Mouse (Mus musculus): ENCODE measurements around the gene 1700016H13Rik.

Gene 1700016H13Rik

DNA sequence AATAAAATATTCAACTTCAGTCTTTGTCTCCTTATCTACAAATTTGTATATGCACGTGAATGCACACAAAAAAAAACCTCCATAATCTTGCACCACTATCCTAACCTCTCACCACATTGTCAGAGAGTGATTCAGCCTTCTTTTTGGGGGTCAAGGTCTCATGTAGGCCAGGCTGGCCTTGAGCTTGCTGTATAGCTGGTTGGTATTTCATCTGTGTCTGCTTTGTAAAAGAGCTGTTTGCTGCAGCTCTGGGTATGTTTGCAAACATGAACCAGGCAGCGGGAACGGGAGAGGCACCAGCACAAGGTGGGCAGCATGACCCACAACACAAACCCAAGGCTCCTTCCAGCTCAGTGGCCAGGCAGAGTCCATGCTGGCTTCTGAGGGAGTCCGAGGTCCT lies 17.8 kb upstream of the 1700016H13Rik start:
- no peak for DNase-seq (ENCODE audit: inconsistent ontology term)

DNA sequence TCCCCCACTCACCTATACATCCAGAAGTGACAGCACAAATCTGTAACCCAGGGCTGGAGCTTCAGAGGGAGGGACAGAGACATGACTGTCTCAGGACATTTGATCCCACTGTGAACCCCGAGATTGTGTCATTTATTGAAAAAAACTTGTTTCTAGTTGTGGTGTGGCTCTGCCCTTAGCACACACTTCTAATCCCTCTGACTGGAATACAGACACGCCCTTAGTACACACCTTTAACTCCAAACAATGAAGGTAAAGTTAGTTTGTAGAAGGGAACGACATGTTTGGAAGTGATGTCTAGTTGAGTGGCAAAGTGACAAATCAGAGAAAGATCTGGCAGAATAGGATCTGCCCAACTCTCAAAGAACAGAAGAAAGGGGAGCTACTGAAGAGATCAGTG lies 16.0 kb upstream of the 1700016H13Rik start:
- no peak for DNase-seq (ENCODE audit: inconsistent ontology term)

DNA sequence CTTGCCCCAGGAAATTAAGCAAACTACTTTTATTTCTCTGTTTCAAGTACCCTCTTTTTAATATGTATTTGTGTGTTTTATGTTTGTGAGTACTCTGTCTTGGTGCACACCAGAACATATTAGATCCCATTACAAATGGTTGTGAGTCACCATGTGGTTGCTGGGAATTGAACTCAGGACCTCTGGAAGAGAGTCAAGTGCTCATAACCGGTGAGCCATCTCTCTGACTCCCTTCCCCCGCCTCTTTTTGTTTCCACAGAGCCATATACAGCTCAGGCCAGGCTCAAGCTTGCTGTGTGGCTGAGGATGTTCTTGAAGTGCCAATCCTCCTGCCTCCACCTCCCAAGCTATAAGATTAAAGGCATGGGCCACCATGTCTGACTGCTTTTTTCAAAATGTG lies 10.1 kb upstream of the 1700016H13Rik start:
- DNase-seq (ENCODE audit: inconsistent ontology term): no peak

- no peak for DNase-seq (ENCODE audit: inconsistent ontology term)
Observed at GRCm38 (mm10) chr5:103664932-103665331, 9.1 kb upstream of the 1700016H13Rik start.

DNA sequence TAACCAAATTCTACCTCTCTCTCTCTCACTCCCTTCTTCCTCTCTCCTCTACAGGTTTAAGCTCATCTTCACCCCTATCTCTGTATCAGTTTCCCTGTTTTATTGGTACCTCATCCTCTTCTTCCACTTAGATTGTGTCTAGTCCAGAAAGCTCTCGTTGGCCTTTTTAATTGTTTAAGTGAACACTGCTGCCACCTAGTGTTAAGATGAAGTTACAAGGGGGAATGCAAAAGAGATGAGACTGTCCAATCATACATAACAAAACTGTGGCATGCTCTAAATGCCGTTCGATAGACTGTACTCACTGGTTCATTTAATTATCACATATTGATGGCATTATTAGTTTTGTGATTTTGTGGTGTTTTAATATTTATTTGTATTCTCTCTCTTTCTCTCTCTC lies 3.8 kb upstream of the 1700016H13Rik start:
- peak; percentile 72 for DNase-seq (ENCODE audit: inconsistent ontology term)

GRCm38 (mm10) chr5:103658921-103659320 lies 3.1 kb upstream of the 1700016H13Rik start:
- no peak for DNase-seq (ENCODE audit: inconsistent ontology term)

- DNase-seq (ENCODE audit: inconsistent ontology term): peak; percentile 60
Observed at GRCm38 (mm10) chr5:103654780-103655179, 1.0 kb downstream of the 1700016H13Rik start.

DNA sequence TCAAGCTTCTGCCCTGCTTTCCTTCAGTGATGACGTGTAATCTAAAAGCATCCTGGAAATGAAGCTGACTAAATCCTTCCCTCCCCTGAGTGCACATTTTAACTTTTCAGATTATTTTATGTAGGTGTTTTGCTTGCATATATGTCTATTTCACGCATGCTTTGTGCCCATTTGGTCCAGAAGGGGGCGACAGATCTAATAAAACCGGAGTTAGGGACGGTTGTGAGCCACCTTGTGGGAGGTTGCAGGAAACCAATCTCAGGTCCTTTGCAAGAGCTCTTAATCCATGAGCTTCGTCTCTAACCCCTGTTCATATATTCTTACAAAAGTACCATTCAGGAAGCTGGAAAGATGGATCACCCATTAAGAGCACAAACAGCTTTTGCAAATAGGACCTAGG lies 1.6 kb downstream of the 1700016H13Rik start:
- peak; percentile 19 for DNase-seq (ENCODE audit: inconsistent ontology term)

GRCm38 (mm10) chr5:103647320-103647719 lies 8.5 kb downstream of the 1700016H13Rik start:
- no peak for DNase-seq (ENCODE audit: inconsistent ontology term)

GRCm38 (mm10) chr5:103644167-103644566 lies 11.6 kb downstream of the 1700016H13Rik start:
- DNase-seq (ENCODE audit: inconsistent ontology term): no peak

- DNase-seq (ENCODE audit: inconsistent ontology term): no peak
Observed at GRCm38 (mm10) chr5:103637162-103637561, 18.6 kb downstream of the 1700016H13Rik start.

GRCm38 (mm10) chr5:103629854-103630580 lies 25.8 kb downstream of the 1700016H13Rik start:
- no peak for DNase-seq (ENCODE audit: inconsistent ontology term)

GRCm38 (mm10) chr5:103629111-103629764 lies 26.6 kb downstream of the 1700016H13Rik start, which contains the start of gene Slc10a6:
Gene Slc10a6, minus strand, starts transcription at chr5:103629403.
- peak; percentile 72 for DNase-seq (ENCODE audit: inconsistent ontology term)

DNA sequence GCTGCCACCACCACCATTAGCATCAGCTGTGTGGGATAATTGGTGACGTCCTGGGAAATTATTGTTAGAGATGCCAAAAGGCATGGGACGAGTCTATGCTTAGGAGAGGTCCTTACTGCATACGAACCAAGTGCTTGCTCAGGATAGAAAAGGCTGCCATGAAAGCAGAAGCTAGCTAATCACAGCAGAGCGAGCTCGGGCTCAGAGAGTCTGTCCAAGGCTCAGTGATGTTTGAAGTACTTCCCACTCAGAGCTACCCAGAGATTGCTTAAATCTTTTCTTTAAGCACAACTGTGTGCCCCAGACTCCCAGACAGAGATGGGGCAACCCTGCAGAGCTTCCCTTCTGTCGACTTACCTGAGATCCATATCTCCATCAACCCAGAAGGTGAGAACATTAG lies 27.3 kb downstream of the 1700016H13Rik start:
- no peak for DNase-seq (ENCODE audit: inconsistent ontology term)

- no peak for DNase-seq (ENCODE audit: inconsistent ontology term)
Observed at GRCm38 (mm10) chr5:103624831-103625230, 31.0 kb downstream of the 1700016H13Rik start.

- no peak for DNase-seq (ENCODE audit: inconsistent ontology term)
Observed at GRCm38 (mm10) chr5:103622321-103622720, 33.5 kb downstream of the 1700016H13Rik start.

DNA sequence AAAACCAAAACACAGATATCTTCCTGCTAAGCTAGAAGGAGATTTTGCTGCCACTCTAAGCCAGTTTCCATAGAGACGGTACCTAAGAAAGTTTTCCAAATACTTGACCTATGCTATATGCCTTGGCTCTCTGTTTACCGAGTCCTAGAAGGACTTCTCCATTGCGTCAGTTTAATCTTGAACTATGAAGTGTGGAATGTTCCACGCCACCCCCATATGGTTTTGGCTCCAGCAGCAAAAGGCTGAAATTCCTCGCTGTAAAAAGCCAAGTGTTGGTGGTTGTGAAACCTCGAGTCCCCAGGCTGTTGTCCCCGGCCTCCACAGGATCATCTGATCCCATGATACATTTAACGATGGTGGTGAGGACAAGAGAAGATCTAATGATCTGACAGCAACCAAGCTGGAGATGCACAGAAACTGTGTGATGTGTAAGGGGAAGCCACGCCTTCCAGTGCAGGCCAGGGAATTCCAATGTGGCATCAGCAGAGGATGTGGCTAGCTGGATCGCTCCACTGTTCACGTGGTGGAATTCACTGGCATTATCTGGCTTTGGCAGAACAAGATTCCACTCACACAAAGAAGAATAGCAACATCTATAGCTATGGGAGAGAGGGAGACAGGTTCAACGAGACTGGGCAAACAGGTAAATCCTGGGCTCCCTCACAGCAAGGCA lies 35.4 kb downstream of the 1700016H13Rik start:
- DNase-seq (ENCODE audit: inconsistent ontology term): peak; percentile 85

GRCm38 (mm10) chr5:103617191-103617590 lies 38.6 kb downstream of the 1700016H13Rik start:
- DNase-seq (ENCODE audit: inconsistent ontology term): no peak

- DNase-seq (ENCODE audit: inconsistent ontology term): no peak
Observed at GRCm38 (mm10) chr5:103614356-103614755, 41.5 kb downstream of the 1700016H13Rik start.

DNA sequence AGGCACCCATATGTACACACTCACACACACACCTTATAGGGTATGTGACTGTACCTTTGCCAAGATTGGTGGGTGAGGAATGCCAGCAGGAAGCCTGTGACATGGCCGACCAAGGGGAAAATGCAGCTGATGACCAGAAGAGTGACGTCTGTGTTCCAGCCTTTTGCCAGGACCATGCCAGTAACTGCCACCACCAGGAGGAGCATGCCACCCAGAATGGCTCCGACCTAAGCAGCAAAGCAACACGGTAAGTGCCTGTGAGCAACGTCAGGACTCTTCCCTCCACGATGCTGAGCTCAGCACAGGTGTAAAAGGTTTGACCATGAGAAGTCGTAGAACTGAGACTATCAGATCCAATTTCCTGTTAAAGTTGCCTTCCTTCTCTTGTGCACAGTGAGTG lies 43.5 kb downstream of the 1700016H13Rik start:
- DNase-seq (ENCODE audit: inconsistent ontology term): no peak

GRCm38 (mm10) chr5:103610856-103611472 lies 44.8 kb downstream of the 1700016H13Rik start:
- no peak for DNase-seq (ENCODE audit: inconsistent ontology term)

GRCm38 (mm10) chr5:103610148-103610547 lies 45.7 kb downstream of the 1700016H13Rik start:
- no peak for DNase-seq (ENCODE audit: inconsistent ontology term)

Data from Muller cell, postnatal 12 days (primary cell).